Comparison of ENCODE assay signal across 15 mouse cellular contexts in the genomic region with DNA sequence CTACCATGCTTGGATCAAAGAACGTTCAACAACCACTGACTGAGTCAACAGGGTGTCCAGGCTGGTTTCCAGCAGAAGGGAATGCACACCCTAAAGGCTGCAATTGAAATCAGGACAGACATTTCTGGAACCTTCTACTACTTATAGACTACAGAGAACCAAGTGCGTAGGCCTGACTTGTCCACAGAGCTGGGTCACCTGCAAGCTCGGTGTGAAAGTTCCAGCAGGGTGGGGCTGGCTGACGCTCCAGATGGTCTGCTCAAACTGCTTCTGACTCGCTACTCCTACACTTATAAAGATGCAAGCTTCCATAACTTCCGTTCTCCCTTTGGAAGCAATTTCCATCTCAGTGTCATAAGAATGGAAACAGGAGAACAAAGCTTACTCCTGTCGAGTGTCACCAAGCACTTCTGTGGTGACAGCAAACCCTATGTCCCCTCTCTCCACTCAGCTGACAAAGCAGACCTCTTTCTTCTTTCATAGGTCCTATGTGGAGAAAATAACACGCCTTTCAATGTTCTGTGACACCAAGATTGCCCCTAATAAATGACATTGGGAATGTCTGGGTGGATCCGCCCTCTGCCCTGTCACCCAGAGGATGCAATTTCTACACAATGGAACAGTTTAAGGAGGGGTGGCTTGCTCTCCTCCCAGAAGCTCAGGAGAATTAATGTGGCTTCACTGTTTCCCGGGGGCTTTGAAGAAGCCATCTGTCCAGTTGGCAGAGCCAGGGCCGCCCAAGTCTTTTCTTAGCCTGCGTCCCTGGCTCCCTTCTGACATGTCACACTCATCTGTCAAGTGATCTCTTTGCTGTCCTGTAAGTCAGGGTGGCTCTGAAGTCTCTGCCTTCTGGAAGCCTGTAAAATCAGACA.
DNase-seq lines count a peak whose midpoint lies in the region; ATAC-seq lines count a peak whose summit lies in the region.
"Had no signal": no experiment of that assay in that cellular context is flagged by ENCODE, and none has a peak within 500 bp of the region (broad histone marks: within the 10 kb centered on the region; RNA-seq: fewer than 3 reads in every experiment).

No protein-coding gene starts in this region.

- no peaks in the 10 kb centered on the region for H3K27me3 ChIP-seq in forebrain, embryonic 14.5 days (replicated peaks; ENCODE audit: control insufficient read depth, insufficient read depth, low read length)
- no peaks in the 10 kb centered on the region for H3K27me3 ChIP-seq in forebrain, embryonic 12.5 days
- H3K27me3 ChIP-seq in midbrain, embryonic 10.5 days (ENCODE audit: low read depth, poor library complexity, severe bottlenecking), result no peaks in the 10 kb centered on the region
- no peaks in the 10 kb centered on the region for H3K27me3 ChIP-seq in midbrain, embryonic 15.5 days (replicated peaks)
- H3K27me3 ChIP-seq: limb, embryonic 12.5 days had no signal

- H3K36me3 ChIP-seq in forebrain, embryonic 14.5 days (ENCODE audit: control insufficient read depth, insufficient read depth, low read length), result no peaks in the 10 kb centered on the region
- H3K36me3 ChIP-seq in forebrain, embryonic 12.5 days (replicated peaks), result no peaks in the 10 kb centered on the region
- H3K36me3 ChIP-seq in midbrain, embryonic 10.5 days, result no peaks in the 10 kb centered on the region
- H3K36me3 ChIP-seq in midbrain, embryonic 15.5 days (replicated peaks), result no peaks in the 10 kb centered on the region
- H3K36me3 ChIP-seq: limb, embryonic 12.5 days; neural tube, embryonic 15.5 days had no signal

- H3K4me3 ChIP-seq in forebrain, embryonic 14.5 days (ENCODE audit: low read depth, low read length), result no peak overlapping the region
- no peak overlapping the region for H3K4me3 ChIP-seq in forebrain, embryonic 12.5 days (replicated peaks)
- no peak overlapping the region for H3K4me3 ChIP-seq in midbrain, embryonic 10.5 days
- H3K4me3 ChIP-seq in midbrain, embryonic 15.5 days, result no peak overlapping the region
- H3K4me3 ChIP-seq: limb, embryonic 12.5 days; megakaryocyte, embryonic 14.5 days; neural tube, embryonic 15.5 days had no signal

- WGBS in forebrain, embryonic 14.5 days, result 77% methylated on average over 12 of the region's 12 CpGs
- WGBS in forebrain, embryonic 12.5 days, result 78% methylated on average over 12 of the region's 12 CpGs
- 84% methylated on average over 12 of the region's 12 CpGs for WGBS in midbrain, embryonic 10.5 days
- WGBS in midbrain, embryonic 15.5 days, result 69% methylated on average over 12 of the region's 12 CpGs

- 0 out of 2 replicates have a peak, but pooled peaks cover 2% of the 10 kb centered on the region for H3K4me1 ChIP-seq in forebrain, embryonic 14.5 days (ENCODE audit: control insufficient read depth, insufficient read depth, low read length)
- H3K4me1 ChIP-seq in forebrain, embryonic 12.5 days, result peaks cover 7% of the 10 kb centered on the region; the same call in 1 of the 2 replicates
- peaks cover 7% of the 10 kb centered on the region; the same call in 1 of the 2 replicates for H3K4me1 ChIP-seq in midbrain, embryonic 10.5 days
- peaks cover 17% of the 10 kb centered on the region for H3K4me1 ChIP-seq in midbrain, embryonic 15.5 days
- H3K4me1 ChIP-seq: limb, embryonic 12.5 days had no signal

- ATAC-seq in forebrain, embryonic 14.5 days, result peak; percentile 49; the same call in 1 of the 2 replicates
- ATAC-seq in forebrain, embryonic 12.5 days (ENCODE audit: low FRiP score), result no peak
- ATAC-seq in midbrain, embryonic 15.5 days (replicated peaks), result no peak
- ATAC-seq: liver, postnatal 0 days had no signal

- no peaks in the 10 kb centered on the region for H3K9me3 ChIP-seq in forebrain, embryonic 14.5 days (replicated peaks; ENCODE audit: control insufficient read depth, low read length)
- no peaks in the 10 kb centered on the region for H3K9me3 ChIP-seq in forebrain, embryonic 12.5 days
- H3K9me3 ChIP-seq in midbrain, embryonic 10.5 days (replicated peaks), result no peaks in the 10 kb centered on the region; the same call in 1 of the 2 replicates
- no peaks in the 10 kb centered on the region for H3K9me3 ChIP-seq in midbrain, embryonic 15.5 days
- H3K9me3 ChIP-seq: limb, embryonic 12.5 days; neural tube, embryonic 15.5 days had no signal

- no peak overlapping the region for H3K9ac ChIP-seq in forebrain, embryonic 14.5 days (ENCODE audit: low read length)
- no peak overlapping the region for H3K9ac ChIP-seq in forebrain, embryonic 12.5 days
- no peak overlapping the region for H3K9ac ChIP-seq in midbrain, embryonic 15.5 days
- H3K9ac ChIP-seq: limb, embryonic 12.5 days; liver, postnatal 0 days; neural tube, embryonic 15.5 days had no signal

- DNase-seq in forebrain, embryonic 14.5 days (ENCODE audit: low spot score), result peak; percentile 25
- no peak for DNase-seq in midbrain, embryonic 10.5 days (ENCODE audit: low spot score)
- peak; percentile 11 to 20 for DNase-seq in cerebellum, postnatal 36 days
- DNase-seq in left cerebral cortex, adult 18-20 months (ENCODE audit: low spot score in 2 of 2), result peak; percentile 23 to 48
- DNase-seq in thymus, postnatal 0 days (ENCODE audit: low spot score), result no peak
- DNase-seq: adrenal gland, adult 8-10 months; gastrocnemius, postnatal 36 days; kidney, adult 11 months; liver, postnatal 0 days; spleen, adult 18-20 months had no signal

- no peak overlapping the region for H3K4me2 ChIP-seq in forebrain, embryonic 14.5 days (ENCODE audit: low read length)
- no peak overlapping the region for H3K4me2 ChIP-seq in forebrain, embryonic 12.5 days
- H3K4me2 ChIP-seq in midbrain, embryonic 15.5 days, result no peak overlapping the region
- H3K4me2 ChIP-seq: limb, embryonic 12.5 days; neural tube, embryonic 15.5 days had no signal

- no peak overlapping the region for H3K27ac ChIP-seq in forebrain, embryonic 14.5 days (ENCODE audit: low read depth, low read length)
- H3K27ac ChIP-seq in forebrain, embryonic 12.5 days, result no peak overlapping the region
- H3K27ac ChIP-seq in midbrain, embryonic 10.5 days (replicated peaks), result peak overlapping the region; percentile 33
- H3K27ac ChIP-seq in midbrain, embryonic 15.5 days, result no peak overlapping the region
- H3K27ac ChIP-seq: limb, embryonic 12.5 days; neural tube, embryonic 15.5 days had no signal

Comparison
In these comparisons a context has a peak if more than half of its experiments do, and no peak if none do; other contexts are left out.
1. DNase-seq: peak in forebrain, embryonic 14.5 days (single experiment), cerebellum, postnatal 36 days (2 of 2) and left cerebral cortex, adult 18-20 months (2 of 2); none in midbrain, embryonic 10.5 days (single experiment) and thymus, postnatal 0 days (single experiment).